Mouse (Mus musculus): ENCODE data around the gene Lrpprc. TPM values are rescaled to one million over a fixed set of nuclear protein-coding genes. Genes with fewer than 3 reads are reported as not detected.

Lrpprc gene
- total RNA-seq, 1 experiment: 92.0 TPM

DNA sequence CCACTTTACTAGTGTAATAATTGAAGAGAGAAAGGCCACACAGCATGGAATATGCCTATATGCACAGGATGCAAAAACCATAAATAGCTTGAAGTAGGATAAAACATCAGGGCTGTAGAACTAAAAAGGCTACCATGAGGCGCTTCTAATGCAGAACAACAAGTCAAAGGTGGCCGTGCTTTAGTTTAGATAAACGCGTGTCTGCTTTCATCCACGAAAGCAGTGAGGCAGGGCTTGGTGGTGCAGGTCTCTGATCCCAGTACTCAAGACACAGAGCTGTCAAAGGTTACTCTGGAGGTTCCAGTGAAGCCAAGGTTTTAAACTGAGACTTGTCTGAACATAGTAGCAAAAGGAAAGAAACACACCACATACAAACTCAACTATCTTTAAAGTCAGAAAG is 61.4 kb downstream of the Lrpprc start:
- no peak overlapping the region for H3K9ac ChIP-seq (ENCODE audit: insufficient read depth, low read depth, low read length, poor library complexity, severe bottlenecking)
- no peak overlapping the region for H3K4me3 ChIP-seq (ENCODE audit: insufficient read depth in 1 of 2, low read depth in 1 of 2, low read length in 2 of 2, poor library complexity in 1 of 2, severe bottlenecking in 1 of 2)
- no peak overlapping the region for H3K27ac ChIP-seq (ENCODE audit: insufficient read depth, low read depth, low read length, poor library complexity, severe bottlenecking)
- peaks cover 29% of the 10 kb centered on the region for H3K36me3 ChIP-seq (ENCODE audit: control insufficient read depth, insufficient read depth, low read length, poor library complexity, severe bottlenecking)
- no peaks in the 10 kb centered on the region for H3K4me1 ChIP-seq (ENCODE audit: control insufficient read depth in 2 of 2, insufficient read depth in 2 of 2, low read length in 2 of 2, poor library complexity in 1 of 2)
- in situ Hi-C loops (cut with MboI; ENCODE audit: low sequenced_read_pairs in 2 of 2, unreplicated experiment in 2 of 2): no loop called here
- H3K9me3 ChIP-seq (ENCODE audit: control insufficient read depth, insufficient read depth, low read depth, low read length): no peaks in the 10 kb centered on the region
- no peak for DNase-seq (ENCODE audit: low read depth, low spot score)
- TF ChIP-seq MAFK (IDR thresholded peaks at IDR 0.05; ENCODE audit: insufficient read depth, low read depth, low read length) (no peak), HCFC1 (IDR thresholded peaks at IDR 0.05; ENCODE audit: borderline replicate concordance, insufficient read depth, low read length) (no peak), ZC3H11A (IDR thresholded peaks at IDR 0.05; ENCODE audit: borderline replicate concordance, low read depth, low read length) (no peak), CHD2 (IDR thresholded peaks at IDR 0.05; ENCODE audit: low read depth, low read length) (no peak), ZNF384 (IDR thresholded peaks at IDR 0.05; ENCODE audit: low read depth, low read length) (no peak)

GRCm38 (mm10) chr17:84728201-84728911 is 62.2 kb downstream of the Lrpprc start:
- in situ Hi-C loops (cut with MboI; ENCODE audit: low sequenced_read_pairs in 2 of 2, unreplicated experiment in 2 of 2): no loop called here
- Histone ChIP-seq H3K9ac (ENCODE audit: insufficient read depth, low read depth, low read length, poor library complexity, severe bottlenecking) (no peak overlapping the region), H3K27ac (ENCODE audit: insufficient read depth, low read depth, low read length, poor library complexity, severe bottlenecking) (no peak overlapping the region), H3K9me3 (ENCODE audit: control insufficient read depth, insufficient read depth, low read depth, low read length) (no peaks in the 10 kb centered on the region), H3K4me3 (ENCODE audit: insufficient read depth in 1 of 2, low read depth in 1 of 2, low read length in 2 of 2, poor library complexity in 1 of 2, severe bottlenecking in 1 of 2) (no peak overlapping the region), H3K36me3 (ENCODE audit: control insufficient read depth, insufficient read depth, low read length, poor library complexity, severe bottlenecking) (peaks cover 32% of the 10 kb centered on the region), H3K4me1 (ENCODE audit: control insufficient read depth in 2 of 2, insufficient read depth in 2 of 2, low read length in 2 of 2, poor library complexity in 1 of 2) (no peaks in the 10 kb centered on the region)
- no peak for DNase-seq (ENCODE audit: low read depth, low spot score)
- TF ChIP-seq ZC3H11A (IDR thresholded peaks at IDR 0.05; ENCODE audit: borderline replicate concordance, low read depth, low read length) (no peak), CHD2 (IDR thresholded peaks at IDR 0.05; ENCODE audit: low read depth, low read length) (no peak), ZNF384 (IDR thresholded peaks at IDR 0.05; ENCODE audit: low read depth, low read length) (no peak), HCFC1 (IDR thresholded peaks at IDR 0.05; ENCODE audit: borderline replicate concordance, insufficient read depth, low read length) (no peak), MAFK (IDR thresholded peaks at IDR 0.05; ENCODE audit: insufficient read depth, low read depth, low read length) (no peak)

GRCm38 (mm10) chr17:84725163-84725562 is 65.4 kb downstream of the Lrpprc start:
- H3K36me3 ChIP-seq (ENCODE audit: control insufficient read depth, insufficient read depth, low read length, poor library complexity, severe bottlenecking): peaks cover 26% of the 10 kb centered on the region

DNA sequence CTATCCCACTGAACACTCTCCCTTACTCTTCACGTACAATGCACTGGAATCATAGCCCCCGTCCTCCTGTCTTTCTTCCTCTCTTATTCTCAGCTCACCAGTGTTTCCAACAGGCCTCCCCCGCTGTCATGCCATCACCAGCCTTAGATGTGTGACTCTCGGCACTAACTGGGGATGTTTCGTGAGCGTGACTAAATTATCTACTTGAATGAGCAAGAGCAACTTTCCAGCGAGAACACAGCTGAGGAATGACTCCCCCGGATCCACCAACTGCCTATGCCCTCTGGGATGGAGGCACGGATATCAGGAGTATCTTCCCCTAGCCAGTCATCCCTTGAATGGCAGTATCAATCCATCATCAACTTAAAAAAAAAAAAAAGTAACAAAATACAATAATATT is 66.6 kb downstream of the Lrpprc start:
- TF ChIP-seq ZNF384 (IDR thresholded peaks at IDR 0.05; ENCODE audit: low read depth, low read length) (no peak), MAFK (IDR thresholded peaks at IDR 0.05; ENCODE audit: insufficient read depth, low read depth, low read length) (no peak), CHD2 (IDR thresholded peaks at IDR 0.05; ENCODE audit: low read depth, low read length) (no peak), HCFC1 (IDR thresholded peaks at IDR 0.05; ENCODE audit: borderline replicate concordance, insufficient read depth, low read length) (no peak), ZC3H11A (IDR thresholded peaks at IDR 0.05; ENCODE audit: borderline replicate concordance, low read depth, low read length) (no peak)
- Histone ChIP-seq H3K9me3 (ENCODE audit: control insufficient read depth, insufficient read depth, low read depth, low read length) (no peaks in the 10 kb centered on the region), H3K36me3 (ENCODE audit: control insufficient read depth, insufficient read depth, low read length, poor library complexity, severe bottlenecking) (peaks cover 25% of the 10 kb centered on the region), H3K9ac (ENCODE audit: insufficient read depth, low read depth, low read length, poor library complexity, severe bottlenecking) (no peak overlapping the region), H3K4me3 (ENCODE audit: insufficient read depth in 1 of 2, low read depth in 1 of 2, low read length in 2 of 2, poor library complexity in 1 of 2, severe bottlenecking in 1 of 2) (no peak overlapping the region), H3K4me1 (ENCODE audit: control insufficient read depth in 2 of 2, insufficient read depth in 2 of 2, low read length in 2 of 2, poor library complexity in 1 of 2) (peaks cover 0 to 5% of the 10 kb centered on the region in 2 experiments; a peak in 1 of 4 replicates), H3K27ac (ENCODE audit: insufficient read depth, low read depth, low read length, poor library complexity, severe bottlenecking) (no peak overlapping the region)
- in situ Hi-C loops (cut with MboI; ENCODE audit: low sequenced_read_pairs in 2 of 2, unreplicated experiment in 2 of 2): no loop called here
- DNase-seq (ENCODE audit: low read depth, low spot score): no peak

More at GRCm38 (mm10) chr17:84725163-84725562, 65.4 kb downstream of the Lrpprc start:
- TF ChIP-seq HCFC1 (IDR thresholded peaks at IDR 0.05; ENCODE audit: borderline replicate concordance, insufficient read depth, low read length): no peak
- TF ChIP-seq ZC3H11A (IDR thresholded peaks at IDR 0.05; ENCODE audit: borderline replicate concordance, low read depth, low read length): no peak
- no peak for TF ChIP-seq CHD2 (IDR thresholded peaks at IDR 0.05; ENCODE audit: low read depth, low read length)
- no peak for TF ChIP-seq ZNF384 (IDR thresholded peaks at IDR 0.05; ENCODE audit: low read depth, low read length)
- TF ChIP-seq MAFK (IDR thresholded peaks at IDR 0.05; ENCODE audit: insufficient read depth, low read depth, low read length): no peak
- no peak overlapping the region for H3K27ac ChIP-seq (ENCODE audit: insufficient read depth, low read depth, low read length, poor library complexity, severe bottlenecking)
- no peak overlapping the region for H3K4me3 ChIP-seq (ENCODE audit: insufficient read depth in 1 of 2, low read depth in 1 of 2, low read length in 2 of 2, poor library complexity in 1 of 2, severe bottlenecking in 1 of 2)
- DNase-seq (ENCODE audit: low read depth, low spot score): no peak
- in situ Hi-C loops (cut with MboI; ENCODE audit: low sequenced_read_pairs in 2 of 2, unreplicated experiment in 2 of 2): no loop called here
- H3K9ac ChIP-seq (ENCODE audit: insufficient read depth, low read depth, low read length, poor library complexity, severe bottlenecking): no peak overlapping the region
- no peaks in the 10 kb centered on the region for H3K9me3 ChIP-seq (ENCODE audit: control insufficient read depth, insufficient read depth, low read depth, low read length)
- peaks cover 0 to 3% of the 10 kb centered on the region in 2 experiments; a peak in 1 of 4 replicates for H3K4me1 ChIP-seq (ENCODE audit: control insufficient read depth in 2 of 2, insufficient read depth in 2 of 2, low read length in 2 of 2, poor library complexity in 1 of 2)

All from ES-E14 (cell line).